Mouse (Mus musculus): ENCODE results near the gene Myh3. TPM values are rescaled to one million over a fixed set of nuclear protein-coding genes. Genes with fewer than 3 reads are reported as not detected.

Myh3 gene
- 0.06 and 0.75 TPM in 2 replicates for polyA plus RNA-seq (2015; fragmentation: Nextera tagmentation; extraction: Ambion mirVana)

- Histone ChIP-seq H3K4me3 (ENCODE audit: low read depth, low read length) (no peak within 1 kb of the TSS), H3K27ac (ENCODE audit: low read depth) (no peak within 1 kb of the TSS), H3K36me3 (replicated peaks; ENCODE audit: insufficient read depth, low read length) (no peaks in the 10 kb centered on the region), H3K9me3 (ENCODE audit: low read length) (no peaks in the 10 kb centered on the region), H3K9ac (replicated peaks) (no peak within 1 kb of the TSS), H3K4me2 (ENCODE audit: low read depth, low read length) (no peak within 1 kb of the TSS), H3K4me1 (ENCODE audit: insufficient read depth) (no peaks in the 10 kb centered on the region), H3K27me3 (ENCODE audit: insufficient read depth, low read length) (no peaks in the 10 kb centered on the region)
- no peak for DNase-seq
- no peak for TF ChIP-seq CTCF (IDR thresholded peaks at IDR 0.05; ENCODE audit: low read depth)
- TF ChIP-seq EP300 (IDR thresholded peaks at IDR 0.05; ENCODE audit: low read depth), result no peak
- WGBS (ENCODE audit: insufficient replicate concordance), result 74% methylated on average over 5 of the region's 5 CpGs
- ATAC-seq, result no peak
Measured at GRCm38 (mm10) chr11:67078000-67078399, at the start of gene Myh3. Gene Myh3 (plus strand): TSS chr11:67078300.

- Histone ChIP-seq H3K4me3 (ENCODE audit: low read depth, low read length) (no peak overlapping the region), H3K36me3 (replicated peaks; ENCODE audit: insufficient read depth, low read length) (no peaks in the 10 kb centered on the region), H3K27ac (ENCODE audit: low read depth) (no peak overlapping the region), H3K4me1 (ENCODE audit: insufficient read depth) (peaks cover 9% of the 10 kb centered on the region; the same call in 1 of the 2 replicates), H3K4me2 (ENCODE audit: low read depth, low read length) (no peak overlapping the region), H3K9ac (replicated peaks) (no peak overlapping the region), H3K9me3 (ENCODE audit: low read length) (no peaks in the 10 kb centered on the region), H3K27me3 (ENCODE audit: insufficient read depth, low read length) (no peaks in the 10 kb centered on the region)
- DNase-seq (peak; percentile 33), ATAC-seq (no peak)
- TF ChIP-seq CTCF (IDR thresholded peaks at IDR 0.05; ENCODE audit: low read depth), result peak; percentile 13; the same call in 1 of the 2 replicates
- TF ChIP-seq EP300 (IDR thresholded peaks at IDR 0.05; ENCODE audit: low read depth), result no peak
- WGBS (ENCODE audit: insufficient replicate concordance), result 43% methylated on average over 16 of the region's 16 CpGs
Measured at GRCm38 (mm10) chr11:67030904-67031602, 47.0 kb upstream of the Myh3 start.

- Histone ChIP-seq H3K4me2 (ENCODE audit: low read depth, low read length) (no peak overlapping the region), H3K4me1 (ENCODE audit: insufficient read depth) (peaks cover 9% of the 10 kb centered on the region; the same call in 1 of the 2 replicates), H3K27me3 (ENCODE audit: insufficient read depth, low read length) (no peaks in the 10 kb centered on the region), H3K36me3 (replicated peaks; ENCODE audit: insufficient read depth, low read length) (no peaks in the 10 kb centered on the region), H3K4me3 (ENCODE audit: low read depth, low read length) (no peak overlapping the region), H3K9me3 (ENCODE audit: low read length) (no peaks in the 10 kb centered on the region), H3K27ac (ENCODE audit: low read depth) (no peak overlapping the region), H3K9ac (replicated peaks) (no peak overlapping the region)
- no peak for ATAC-seq
- TF ChIP-seq EP300 (IDR thresholded peaks at IDR 0.05; ENCODE audit: low read depth), result no peak
- TF ChIP-seq CTCF (IDR thresholded peaks at IDR 0.05; ENCODE audit: low read depth), result no peak
- WGBS (ENCODE audit: insufficient replicate concordance), result 62% methylated on average over 2 of the region's 2 CpGs
- no peak for DNase-seq
Measured at GRCm38 (mm10) chr11:67031603-67031915, 46.5 kb upstream of the Myh3 start.

GRCm38 (mm10) chr11:67034775-67035485 is 43.2 kb upstream of the Myh3 start:
- Histone ChIP-seq H3K27me3 (ENCODE audit: insufficient read depth, low read length) (no peaks in the 10 kb centered on the region), H3K4me1 (ENCODE audit: insufficient read depth) (peaks cover 9% of the 10 kb centered on the region; the same call in 1 of the 2 replicates), H3K4me2 (ENCODE audit: low read depth, low read length) (peak overlapping the region; percentile 31; the same call in 1 of the 2 replicates), H3K27ac (ENCODE audit: low read depth) (peak overlapping the region; percentile 83), H3K9me3 (ENCODE audit: low read length) (no peaks in the 10 kb centered on the region), H3K4me3 (ENCODE audit: low read depth, low read length) (no peak overlapping the region), H3K36me3 (replicated peaks; ENCODE audit: insufficient read depth, low read length) (peaks cover 17% of the 10 kb centered on the region), H3K9ac (replicated peaks) (no peak overlapping the region)
- peak; percentile 93 for ATAC-seq
- no peak for TF ChIP-seq EP300 (IDR thresholded peaks at IDR 0.05; ENCODE audit: low read depth)
- no peak for TF ChIP-seq CTCF (IDR thresholded peaks at IDR 0.05; ENCODE audit: low read depth)
- peak; percentile 41 for DNase-seq
- 53% methylated on average over 4 of the region's 4 CpGs for WGBS (ENCODE audit: insufficient replicate concordance)

GRCm38 (mm10) chr11:67036229-67036628 is 41.9 kb upstream of the Myh3 start:
- ATAC-seq (peak; percentile 58), DNase-seq (no peak)
- Histone ChIP-seq H3K27ac (ENCODE audit: low read depth) (peak overlapping the region; percentile 81), H3K9me3 (ENCODE audit: low read length) (no peaks in the 10 kb centered on the region), H3K9ac (replicated peaks) (no peak overlapping the region), H3K4me3 (ENCODE audit: low read depth, low read length) (no peak overlapping the region), H3K4me1 (ENCODE audit: insufficient read depth) (peaks cover 9% of the 10 kb centered on the region; the same call in 1 of the 2 replicates), H3K27me3 (ENCODE audit: insufficient read depth, low read length) (no peaks in the 10 kb centered on the region), H3K36me3 (replicated peaks; ENCODE audit: insufficient read depth, low read length) (peaks cover 27% of the 10 kb centered on the region), H3K4me2 (ENCODE audit: low read depth, low read length) (0 out of 2 replicates have a peak overlapping the region, but pooled peaks have one; percentile 31)
- peak; percentile 25; the same call in 1 of the 2 replicates for TF ChIP-seq EP300 (IDR thresholded peaks at IDR 0.05; ENCODE audit: low read depth)
- no peak for TF ChIP-seq CTCF (IDR thresholded peaks at IDR 0.05; ENCODE audit: low read depth)
- 66% methylated on average over 6 of the region's 6 CpGs for WGBS (ENCODE audit: insufficient replicate concordance)

GRCm38 (mm10) chr11:67036892-67037291 is 41.2 kb upstream of the Myh3 start:
- H3K4me3 ChIP-seq (ENCODE audit: low read depth, low read length), result no peak overlapping the region

More at GRCm38 (mm10) chr11:67036892-67037291, 41.2 kb upstream of the Myh3 start:
- Histone ChIP-seq H3K27me3 (ENCODE audit: insufficient read depth, low read length) (no peaks in the 10 kb centered on the region), H3K4me1 (ENCODE audit: insufficient read depth) (0 out of 2 replicates have a peak, but pooled peaks cover 5% of the 10 kb centered on the region), H3K36me3 (replicated peaks; ENCODE audit: insufficient read depth, low read length) (peaks cover 33% of the 10 kb centered on the region), H3K9ac (replicated peaks) (no peak overlapping the region), H3K9me3 (ENCODE audit: low read length) (no peaks in the 10 kb centered on the region), H3K27ac (ENCODE audit: low read depth) (no peak overlapping the region), H3K4me2 (ENCODE audit: low read depth, low read length) (no peak overlapping the region)
- 82% methylated on average over 9 of the region's 9 CpGs for WGBS (ENCODE audit: insufficient replicate concordance)
- ATAC-seq, result no peak
- DNase-seq, result no peak
- no peak for TF ChIP-seq CTCF (IDR thresholded peaks at IDR 0.05; ENCODE audit: low read depth)
- TF ChIP-seq EP300 (IDR thresholded peaks at IDR 0.05; ENCODE audit: low read depth), result no peak
